Mouse (Mus musculus) liver, postnatal 0 days (tissue): Measurements from ENCODE around the gene Rhoa. TPM values are rescaled to one million over a fixed set of nuclear protein-coding genes. Genes with fewer than 3 reads are reported as not detected.

ENCODE experiments used
- ATAC-seq: fragments of 200-750 bp; cut with Nextera tagmentation; 2 replicates; pipeline ENCODE4 v1.8.0; 2017; ENCODE audit warnings: mild to moderate bottlenecking, moderate library complexity
- DNase-seq: peaks from one replicate; pipeline ENCODE4 v3.0.0-alpha.2; 2016
- H3K27ac ChIP-seq: fragments of 300-500 bp; sonication (generic); 2 replicates; pipeline ENCODE4 v1.5.1; 2014; ENCODE audit warnings: antibody characterized with exemption, moderate library complexity, mild to moderate bottlenecking, low read depth
- H3K27me3 ChIP-seq: fragments of 300-500 bp; sonication (generic); 2 replicates; pipeline ENCODE4 v1.6.1; 2014; ENCODE audit warnings: low read length, control low read depth, mixed read lengths; ENCODE audit not compliant: insufficient read depth
- H3K36me3 ChIP-seq: fragments of 300-500 bp; sonication (generic); replicated peaks from 2 replicates; pipeline ENCODE4 v1.6.1; 2014; ENCODE audit warnings: mild to moderate bottlenecking, control low read depth, low read length, moderate library complexity, mixed read lengths; ENCODE audit not compliant: insufficient read depth
- H3K4me1 ChIP-seq: fragments of 300-500 bp; sonication (generic); 2 replicates; pipeline ENCODE4 v1.6.1; 2014; ENCODE audit warnings: antibody characterized with exemption, mild to moderate bottlenecking, control low read depth; ENCODE audit not compliant: insufficient read depth
- H3K4me2 ChIP-seq: fragments of 300-500 bp; sonication (generic); 2 replicates; pipeline ENCODE4 v1.6.1; 2014; ENCODE audit warnings: low read depth, mild to moderate bottlenecking, low read length, moderate library complexity, mixed read lengths
- H3K4me3 ChIP-seq: fragments of 300-500 bp; sonication (generic); 2 replicates; pipeline ENCODE4 v1.5.1; 2014; ENCODE audit warnings: low read depth, low read length
- H3K9ac ChIP-seq: fragments of 300-500 bp; sonication (generic); replicated peaks from 2 replicates; pipeline ENCODE4 v1.6.1; 2014; ENCODE audit warnings: mild to moderate bottlenecking, moderate library complexity
- H3K9me3 ChIP-seq: fragments of 300-500 bp; sonication (generic); 2 replicates; pipeline ENCODE4 v1.6.1; 2016; ENCODE audit warnings: mild to moderate bottlenecking, control low read depth, low read length, mixed read lengths
- CTCF ChIP-seq: sonication (generic); IDR thresholded peaks from 2 replicates; pipeline ENCODE4 v1.5.1; 2016; ENCODE audit warnings: antibody characterized with exemption, low read depth
- EP300 ChIP-seq: IDR thresholded peaks from 2 replicates; pipeline ENCODE4 v1.6.1; 2016; ENCODE audit warnings: antibody characterized with exemption, low read depth, mild to moderate bottlenecking
- WGBS: fragments of 180-500 bp; shearing (Covaris S2); extraction: QIAGEN DNeasy Blood & Tissue Kit; methylation state at CpG from one replicate; pipeline ENCODE4 v1.1.7; 2014; ENCODE audit not compliant: insufficient replicate concordance; 5-methylcytosine and 5-hydroxymethylcytosine counted together
- polyA plus RNA-seq: library from polyadenylated mRNA; unstranded; fragments of >200 nt; fragmentation: Nextera tagmentation; extraction: Ambion mirVana; gene quantifications from 2 replicates; pipeline ENCODE4 v1.2.1, GENCODE M21; 2015

The Rhoa gene
- polyA plus RNA-seq, 1 experiment from 2014 or later, result 165 TPM

- ATAC-seq, result no peak
- H3K27ac ChIP-seq, result peak overlapping the region; percentile 11; the same call in 1 of the 2 replicates
- TF ChIP-seq CTCF, result no peak
- no peak for TF ChIP-seq EP300
- peak overlapping the region; percentile 98 for H3K4me3 ChIP-seq
- H3K9me3 ChIP-seq, result no peaks in the 10 kb centered on the region
- H3K4me1 ChIP-seq, result peaks cover 35% of the 10 kb centered on the region
- WGBS, result 49% methylated on average over 4 of the region's 4 CpGs
- no peak for DNase-seq
- H3K9ac ChIP-seq, result peak overlapping the region; percentile 83
- H3K4me2 ChIP-seq, result peak overlapping the region; percentile 81
- peaks cover 20% of the 10 kb centered on the region for H3K36me3 ChIP-seq
- no peaks in the 10 kb centered on the region for H3K27me3 ChIP-seq
These were observed 1.2 kb upstream of the Rhoa start for GRCm38 (mm10) chr9:108304716-108305115.

DNA sequence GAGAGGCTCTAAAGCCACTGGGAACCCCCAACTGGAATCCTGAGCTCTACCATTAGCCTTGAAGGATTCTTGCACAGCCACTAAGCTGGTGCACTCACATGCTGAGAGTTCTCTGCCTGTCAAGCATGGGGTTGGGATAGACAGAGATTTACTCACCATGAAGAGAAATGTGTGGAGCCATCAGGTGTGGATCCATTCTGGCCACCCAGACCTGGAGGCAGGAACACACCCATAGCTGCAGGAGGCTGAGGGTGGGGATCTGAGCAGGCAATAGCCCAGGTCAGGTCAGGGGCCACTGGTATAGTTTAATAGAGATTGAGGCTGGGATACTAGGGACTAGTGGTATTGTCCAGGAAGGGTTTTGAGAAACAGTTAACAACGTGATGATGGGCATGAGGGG, 759 bp upstream of the Rhoa start:
- WGBS, result 0% methylated on average over 1 of the region's 1 CpGs
- H3K9me3 ChIP-seq, result no peaks in the 10 kb centered on the region
- peak overlapping the region; percentile 100 for H3K27ac ChIP-seq
- H3K4me1 ChIP-seq, result peaks cover 40% of the 10 kb centered on the region
- DNase-seq, result no peak
- H3K4me3 ChIP-seq, result peak overlapping the region; percentile 98
- H3K27me3 ChIP-seq, result no peaks in the 10 kb centered on the region
- H3K4me2 ChIP-seq, result peak overlapping the region; percentile 81
- ATAC-seq, result no peak
- peaks cover 20% of the 10 kb centered on the region for H3K36me3 ChIP-seq
- peak overlapping the region; percentile 83 for H3K9ac ChIP-seq
- TF ChIP-seq CTCF, result no peak
- no peak for TF ChIP-seq EP300

- TF ChIP-seq CTCF, result no peak
- no peak for TF ChIP-seq EP300
- H3K36me3 ChIP-seq, result peaks cover 20% of the 10 kb centered on the region
- H3K4me2 ChIP-seq, result peak overlapping the region; percentile 87
- WGBS, result under 1% methylated on average over 41 of the region's 51 CpGs
- ATAC-seq (peak; percentile 75), DNase-seq (peak; percentile 91)
- no peaks in the 10 kb centered on the region for H3K9me3 ChIP-seq
- peak overlapping the region; percentile 100 for H3K27ac ChIP-seq
- peak overlapping the region; percentile 99 for H3K9ac ChIP-seq
- peak overlapping the region; percentile 98 for H3K4me3 ChIP-seq
- no peaks in the 10 kb centered on the region for H3K27me3 ChIP-seq
- peaks cover 40% of the 10 kb centered on the region for H3K4me1 ChIP-seq
These were observed 647 bp downstream of the Rhoa start for GRCm38 (mm10) chr9:108306571-108306980.

- H3K4me2 ChIP-seq, result peak overlapping the region; percentile 87
- DNase-seq (no peak), ATAC-seq (no peak)
- peak overlapping the region; percentile 99 for H3K9ac ChIP-seq
- peak overlapping the region; percentile 98 for H3K4me3 ChIP-seq
- H3K4me1 ChIP-seq, result peaks cover 43% of the 10 kb centered on the region
- H3K27me3 ChIP-seq, result no peaks in the 10 kb centered on the region
- 4% methylated on average over 12 of the region's 12 CpGs for WGBS
- H3K27ac ChIP-seq, result peak overlapping the region; percentile 100
- no peaks in the 10 kb centered on the region for H3K9me3 ChIP-seq
- H3K36me3 ChIP-seq, result peaks cover 20% of the 10 kb centered on the region
- TF ChIP-seq CTCF, result no peak
- no peak for TF ChIP-seq EP300
These were observed 1.3 kb downstream of the Rhoa start for GRCm38 (mm10) chr9:108307021-108307807.

DNA sequence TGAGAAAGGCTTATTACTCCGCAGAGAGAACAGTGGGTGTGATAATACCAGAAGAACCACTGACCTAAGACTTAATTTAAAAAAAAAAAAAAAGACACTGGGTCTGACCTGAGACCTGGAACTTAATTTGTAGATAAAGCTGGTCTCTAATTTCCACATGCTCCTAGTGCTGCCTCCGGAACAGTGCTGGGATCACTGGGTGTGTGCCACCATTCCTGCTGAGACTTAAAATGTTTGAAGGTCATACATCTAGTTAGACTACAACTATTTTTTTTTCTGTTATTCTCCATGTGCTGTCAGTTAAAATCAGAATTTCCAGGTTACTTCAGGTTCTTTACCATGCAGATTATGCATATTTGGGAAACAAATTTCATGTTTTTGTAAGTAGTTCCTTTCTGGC, 2.2 kb downstream of the Rhoa start:
- Histone ChIP-seq H3K27me3 (no peaks in the 10 kb centered on the region), H3K36me3 (peaks cover 14% of the 10 kb centered on the region), H3K27ac (peak overlapping the region; percentile 64), H3K9ac (peak overlapping the region; percentile 67), H3K4me3 (peak overlapping the region; percentile 98), H3K4me2 (peak overlapping the region; percentile 87), H3K9me3 (no peaks in the 10 kb centered on the region), H3K4me1 (peaks cover 39% of the 10 kb centered on the region)
- no peak for TF ChIP-seq CTCF
- no peak for TF ChIP-seq EP300
- no peak for ATAC-seq
- DNase-seq, result no peak
- WGBS, result 39% methylated on average over 2 of the region's 2 CpGs

DNA sequence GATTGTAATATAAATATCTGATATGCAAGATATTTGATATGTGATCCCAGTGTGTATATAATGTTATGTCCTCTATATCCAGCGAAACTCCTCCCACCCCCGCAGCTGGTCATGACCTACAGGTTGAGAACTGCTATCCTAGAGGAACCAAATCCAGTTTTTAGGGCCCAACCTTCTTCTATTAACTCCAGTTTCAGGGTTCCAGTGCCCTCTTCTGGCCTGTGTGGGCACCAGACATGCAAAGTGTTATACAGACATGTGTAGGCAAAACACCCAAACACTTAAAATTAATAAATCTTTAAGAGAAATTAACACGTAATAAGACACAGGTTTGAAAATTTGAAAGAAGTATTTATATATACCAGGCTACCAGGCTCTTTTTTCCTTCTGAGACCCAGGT, 11.6 kb downstream of the Rhoa start:
- Histone ChIP-seq H3K4me3 (no peak overlapping the region), H3K4me2 (no peak overlapping the region), H3K36me3 (peaks cover 33% of the 10 kb centered on the region), H3K4me1 (peaks cover 13% of the 10 kb centered on the region), H3K9me3 (no peaks in the 10 kb centered on the region), H3K9ac (no peak overlapping the region), H3K27ac (no peak overlapping the region), H3K27me3 (no peaks in the 10 kb centered on the region)
- no peak for ATAC-seq
- DNase-seq, result no peak
- 92% methylated on average over 3 of the region's 3 CpGs for WGBS
- TF ChIP-seq CTCF, result peak; percentile 55
- TF ChIP-seq EP300, result no peak
